In the genomic region with DNA sequence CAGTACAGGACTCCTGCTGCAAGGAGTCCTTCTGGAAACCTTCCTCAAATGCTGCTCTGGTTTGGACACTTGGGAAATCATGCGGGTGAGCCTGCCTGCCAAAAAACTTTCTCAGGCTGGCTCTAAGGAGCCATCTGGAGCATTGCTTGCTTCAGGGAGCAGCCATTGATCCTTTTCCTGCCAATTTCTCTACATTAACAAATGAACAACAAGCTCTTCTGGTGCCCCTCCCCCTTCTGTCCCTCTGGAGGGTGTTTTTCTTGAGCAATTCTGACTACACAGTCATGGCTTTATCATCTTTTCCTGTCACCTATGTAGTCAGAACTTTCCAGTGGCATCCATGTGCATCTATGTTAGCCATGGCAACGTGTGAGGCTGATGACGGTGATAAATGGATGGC, we compare ENCODE assay signal across 9 mouse cellular contexts.
DNase-seq lines count a peak whose midpoint lies in the region.
"Had no signal": no experiment of that assay in that cellular context is flagged by ENCODE, and none has a peak within 500 bp of the region (broad histone marks: within the 10 kb centered on the region; RNA-seq: fewer than 3 reads in every experiment).

No protein-coding gene starts in this region.

- DNase-seq in cerebellum, adult 9-10 months: peak; percentile 11
- DNase-seq in cerebellum, adult 11 months: no peak
- peak; percentile 50 for DNase-seq in layer of hippocampus, adult 11-12 months (ENCODE audit: low spot score)
- DNase-seq in layer of hippocampus, postnatal 25 days (ENCODE audit: extremely low spot score in 1 of 2, low spot score in 1 of 2): no peak
- peak; percentile 22 to 50 for DNase-seq in frontal cortex, postnatal 10 days (ENCODE audit: low spot score in 2 of 2)
- peak; percentile 50 for DNase-seq in lung, postnatal 25 days (ENCODE audit: low spot score)
- no peak for DNase-seq in yolk sac, embryonic 10.5 days (ENCODE audit: low spot score)
- no peak for DNase-seq in c-Kit-positive CD71-positive TER-119-positive erythroid progenitor cells, embryonic 14.5 days (ENCODE audit: low spot score)
- DNase-seq: kidney, postnatal 14 days had no signal

Comparison
In these comparisons a context has a peak if more than half of its experiments do, and no peak if none do; other contexts are left out.
1. DNase-seq: peak in cerebellum, adult 9-10 months (single experiment), layer of hippocampus, adult 11-12 months (single experiment), frontal cortex, postnatal 10 days (2 of 2) and lung, postnatal 25 days (single experiment); none in cerebellum, adult 11 months (single experiment), layer of hippocampus, postnatal 25 days (0 of 2), yolk sac, embryonic 10.5 days (single experiment) and c-Kit-positive CD71-positive TER-119-positive erythroid progenitor cells, embryonic 14.5 days (single experiment).